Mouse (Mus musculus) liver, postnatal 0 days (tissue): ENCODE measurements around the gene Gm42878.

ENCODE experiments used
- CTCF ChIP-seq: sonication (generic); IDR thresholded peaks from 2 replicates; pipeline ENCODE4 v1.5.1; 2016; ENCODE audit warnings: antibody characterized with exemption, low read depth
- EP300 ChIP-seq: IDR thresholded peaks from 2 replicates; pipeline ENCODE4 v1.6.1; 2016; ENCODE audit warnings: antibody characterized with exemption, low read depth, mild to moderate bottlenecking

- TF ChIP-seq CTCF: no peak
- TF ChIP-seq EP300: no peak
Observed at GRCm38 (mm10) chr5:121589928-121590327, 44.6 kb upstream of the Gm42878 start.
